Mouse (Mus musculus) heart, postnatal 36 days (tissue): ENCODE measurements around the gene Zbtb48. TPM values are rescaled to one million over a fixed set of nuclear protein-coding genes. Genes with fewer than 3 reads are reported as not detected.

Experiments used
- DNase-seq, 2 experiments: peaks; one replicate each; pipeline ENCODE4 v3.0.0; 2021 to 2022
- intact Hi-C: fragments of 180-260 bp; cut with DNase I; formaldehyde crosslinking; loops from one replicate; pipeline ENCODE4 v1.15.1; 2025
- total RNA-seq, 2 experiments: library from RNA; stranded (reverse); gene quantifications; 2 replicates each; pipeline ENCODE4 v1.2.3; 2021

Zbtb48 gene
- total RNA-seq, 2 experiments from 2014 or later: 3.5 to 4.4 TPM

- intact Hi-C loops: no loop called here
- DNase-seq: no peak
These were observed 43.9 kb downstream of the Zbtb48 start for GRCm38 (mm10) chr4:151983560-151983959.

GRCm38 (mm10) chr4:151983043-151983442 lies 44.4 kb downstream of the Zbtb48 start:
- DNase-seq: no peak
- intact Hi-C loops: no loop called here

GRCm38 (mm10) chr4:151981363-151981762 lies 46.1 kb downstream of the Zbtb48 start:
- peak; percentile 85 to 88 for DNase-seq
- intact Hi-C loops: loop anchor here (1.0 to 2.0 kb wide), 2 partner anchors 54 to 115 kb away; no protein-coding TSS in a partner anchor

GRCm38 (mm10) chr4:151980699-151981098 lies 46.8 kb downstream of the Zbtb48 start:
- intact Hi-C loops: loop anchor here (1.0 to 2.0 kb wide), 2 partner anchors 55 to 116 kb away; no protein-coding TSS in a partner anchor
- no peak for DNase-seq

- peak; percentile 88 to 93 for DNase-seq
- intact Hi-C loops: no loop called here
These were observed 49.7 kb downstream of the Zbtb48 start for GRCm38 (mm10) chr4:151977748-151978147.

- intact Hi-C loops: no loop called here
- no peak for DNase-seq
These were observed 52.0 kb downstream of the Zbtb48 start for GRCm38 (mm10) chr4:151975441-151975840.

- no peak for DNase-seq
- intact Hi-C loops: no loop called here
These were observed 55.1 kb downstream of the Zbtb48 start for GRCm38 (mm10) chr4:151972221-151972967.

Other genes starting within 250 kb of the Zbtb48 start
- 100 to 1,000 TPM; 217 to 218 TPM for gene Camta1, start 165.8 kb downstream of the Zbtb48 start, total RNA-seq
- gene Dnajc11, start 94.0 kb downstream of the Zbtb48 start, total RNA-seq: 10 to 100 TPM; 72.7 to 88.8 TPM
- 10 to 100 TPM; 12.8 to 12.9 TPM for gene Thap3, start 38.7 kb downstream of the Zbtb48 start, total RNA-seq
- gene Phf13, start 31.4 kb downstream of the Zbtb48 start, total RNA-seq: 1 to 10 TPM; 6.4 to 7.0 TPM
- 10 to 100 TPM; 86.2 to 91.5 TPM for gene Klhl21, start 18.9 kb downstream of the Zbtb48 start, total RNA-seq
- not detected for gene Tas1r1, start 10.9 kb upstream of the Zbtb48 start, total RNA-seq
- gene Nol9, start 11.7 kb upstream of the Zbtb48 start, total RNA-seq: 10 to 100 TPM; 10.1 to 10.5 TPM
- gene Plekhg5, start 44.8 kb upstream of the Zbtb48 start, total RNA-seq: 10 to 100 TPM; 14.9 to 21.9 TPM
- gene Tnfrsf25, start 88.3 kb upstream of the Zbtb48 start, total RNA-seq: 1 to 10 TPM in 1 of 2 experiments, under 1 TPM in 1; 0.81 to 3.2 TPM
- 1 to 10 TPM; 1.8 to 2.7 TPM for gene Espn, start 124.7 kb upstream of the Zbtb48 start, total RNA-seq
- gene Hes2, start 131.2 kb upstream of the Zbtb48 start, total RNA-seq: not detected
- gene Acot7, start 150.5 kb upstream of the Zbtb48 start, total RNA-seq: 10 to 100 TPM; 58.7 to 59.1 TPM
- gene Gpr153, start 246.6 kb upstream of the Zbtb48 start, total RNA-seq: 10 to 100 TPM; 10.7 to 14.0 TPM